Mouse (Mus musculus) midbrain, embryonic 13.5 days (tissue): ENCODE measurements around the gene Slk. TPM values are rescaled to one million over a fixed set of nuclear protein-coding genes. Genes with fewer than 3 reads are reported as not detected.

Experiments used
- ATAC-seq: fragments of 200-750 bp; cut with Nextera tagmentation; 2 replicates; pipeline ENCODE4 v1.8.0; 2017; ENCODE audit warnings: mild to moderate bottlenecking, moderate TSS enrichment, moderate library complexity
- H3K27ac ChIP-seq: fragments of 300-500 bp; sonication (generic); 2 replicates; pipeline ENCODE4 v1.5.1; 2015; ENCODE audit warnings: inconsistent platforms, mild to moderate bottlenecking, moderate library complexity
- H3K27me3 ChIP-seq: fragments of 300-500 bp; sonication (generic); 2 replicates; pipeline ENCODE4 v1.6.1; 2015; ENCODE audit warnings: mild to moderate bottlenecking, inconsistent platforms
- H3K36me3 ChIP-seq: fragments of 300-500 bp; sonication (generic); 2 replicates; pipeline ENCODE4 v1.6.1; 2015; ENCODE audit warnings: mild to moderate bottlenecking, inconsistent platforms
- H3K4me1 ChIP-seq: fragments of 300-500 bp; sonication (generic); replicated peaks from 2 replicates; pipeline ENCODE4 v1.6.1; 2015; ENCODE audit warnings: inconsistent platforms
- H3K4me2 ChIP-seq: fragments of 300-500 bp; sonication (generic); replicated peaks from 2 replicates; pipeline ENCODE4 v1.6.1; 2015; ENCODE audit warnings: moderate library complexity, mild to moderate bottlenecking, inconsistent platforms
- H3K4me3 ChIP-seq: fragments of 300-500 bp; sonication (generic); replicated peaks from 2 replicates; pipeline ENCODE4 v1.5.1; 2015; ENCODE audit warnings: mild to moderate bottlenecking, inconsistent platforms
- H3K9ac ChIP-seq: fragments of 300-500 bp; sonication (generic); replicated peaks from 2 replicates; pipeline ENCODE4 v1.6.1; 2015; ENCODE audit warnings: mild to moderate bottlenecking, inconsistent platforms
- H3K9me3 ChIP-seq: fragments of 300-500 bp; sonication (generic); 2 replicates; pipeline ENCODE4 v1.6.1; 2016; ENCODE audit warnings: mild to moderate bottlenecking, inconsistent platforms
- WGBS: fragments of 180-500 bp; shearing (Covaris S2); methylation state at CpG from one replicate; pipeline ENCODE4 v1.1.7; 2015; 5-methylcytosine and 5-hydroxymethylcytosine counted together
- polyA plus RNA-seq: library from polyadenylated mRNA; unstranded; fragments of >200 nt; fragmentation: Nextera tagmentation; extraction: Ambion mirVana; gene quantifications from 2 replicates; pipeline ENCODE4 v1.2.1, GENCODE M21; 2015

The Slk gene
- polyA plus RNA-seq, 1 experiment from 2014 or later: 6.5 TPM

DNA sequence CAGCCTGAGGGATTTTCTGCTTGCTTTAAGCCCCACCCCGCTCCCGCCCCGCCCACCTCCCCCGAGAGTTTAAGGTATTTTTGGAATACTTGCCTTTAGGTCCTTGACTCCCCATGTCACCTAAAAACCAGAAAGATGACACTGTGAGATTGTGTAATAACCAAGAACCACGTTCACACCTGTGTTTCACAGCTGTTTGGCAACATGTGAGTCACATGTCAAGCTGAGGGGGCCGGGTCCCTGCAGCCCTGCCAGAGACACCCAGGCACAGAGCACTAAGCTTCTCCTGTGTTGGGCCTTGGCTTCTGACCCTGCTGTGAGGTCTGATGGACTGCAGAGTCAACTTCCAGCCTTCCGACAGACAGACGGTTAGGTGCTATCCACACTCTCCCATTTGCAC is 88.1 kb downstream of the Slk start:
- Histone ChIP-seq H3K36me3 (no peaks in the 10 kb centered on the region), H3K27me3 (no peaks in the 10 kb centered on the region), H3K9ac (no peak overlapping the region), H3K27ac (no peak overlapping the region), H3K4me2 (no peak overlapping the region), H3K9me3 (no peaks in the 10 kb centered on the region), H3K4me1 (peaks cover 9% of the 10 kb centered on the region; the same call in 1 of the 2 replicates), H3K4me3 (no peak overlapping the region)
- no peak for ATAC-seq
- WGBS: 50% methylated on average over 8 of the region's 8 CpGs

DNA sequence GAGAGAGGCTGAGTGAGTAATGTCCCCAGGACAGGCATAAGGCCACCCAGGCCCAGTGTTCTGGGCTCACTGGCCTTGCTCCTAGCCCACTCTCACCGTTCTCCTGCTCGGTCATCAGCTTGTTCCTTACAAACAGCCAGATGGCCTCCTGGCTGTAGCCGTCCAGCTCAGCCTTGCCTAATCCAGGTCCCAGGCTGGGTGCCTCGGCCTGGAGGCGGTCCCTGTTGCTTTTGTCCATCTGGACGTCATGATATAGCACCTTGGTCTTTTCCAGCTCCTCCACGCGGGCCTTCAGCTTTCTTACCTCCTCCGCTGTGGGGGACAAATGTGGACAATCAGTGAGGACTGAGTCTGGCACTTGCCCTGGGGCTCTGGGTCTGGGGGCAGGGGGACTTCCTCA is 88.9 kb downstream of the Slk start:
- no peak overlapping the region for H3K4me3 ChIP-seq
- H3K27ac ChIP-seq: no peak overlapping the region
- H3K9me3 ChIP-seq: no peaks in the 10 kb centered on the region
- no peak overlapping the region for H3K4me2 ChIP-seq
- H3K9ac ChIP-seq: no peak overlapping the region
- peaks cover 9% of the 10 kb centered on the region; the same call in 1 of the 2 replicates for H3K4me1 ChIP-seq
- ATAC-seq: no peak
- H3K36me3 ChIP-seq: no peaks in the 10 kb centered on the region
- 75% methylated on average over 9 of the region's 9 CpGs for WGBS
- H3K27me3 ChIP-seq: no peaks in the 10 kb centered on the region

DNA sequence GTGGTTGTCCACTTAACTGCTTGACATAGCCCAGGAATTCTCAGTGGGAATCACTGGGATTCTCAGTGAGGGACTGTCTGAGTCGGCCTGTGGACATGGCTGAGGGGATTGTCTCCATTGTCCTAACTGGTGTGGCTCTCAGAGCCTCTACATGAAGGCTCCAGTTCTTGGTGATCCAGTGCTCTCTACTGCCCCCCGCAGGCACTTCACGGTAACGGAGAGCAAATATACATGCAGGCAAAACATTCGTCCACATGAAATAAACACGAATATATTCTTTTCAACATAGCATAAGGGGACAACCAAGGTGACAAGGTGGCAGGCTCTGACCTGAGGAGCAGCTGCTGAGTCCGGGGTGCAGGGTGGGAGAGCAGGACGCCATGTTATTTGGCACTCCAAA is 94.9 kb downstream of the Slk start:
- 33% methylated on average over 8 of the region's 8 CpGs for WGBS

DNA sequence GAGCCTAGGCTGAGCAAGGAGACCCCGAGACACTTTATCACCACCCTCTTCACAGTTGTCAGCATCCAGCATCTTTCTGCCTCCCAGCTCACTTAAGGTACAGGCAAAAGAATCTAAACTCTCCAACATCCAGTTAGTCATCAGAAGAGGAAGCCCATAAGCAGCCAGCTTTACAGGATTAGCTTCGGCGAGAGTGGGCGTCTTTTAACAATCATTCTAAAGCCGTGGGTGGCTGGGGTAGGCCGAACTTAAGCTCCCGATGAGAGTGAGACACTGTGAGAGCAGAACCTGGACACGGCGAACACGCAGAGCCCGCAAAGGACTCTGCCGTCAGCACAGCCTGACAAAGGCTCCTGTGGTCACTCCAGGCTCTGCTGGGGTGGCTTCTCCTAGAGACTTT is 99.2 kb downstream of the Slk start:
- Histone ChIP-seq H3K4me3 (no peak overlapping the region), H3K36me3 (no peaks in the 10 kb centered on the region), H3K27me3 (no peaks in the 10 kb centered on the region), H3K4me1 (no peaks in the 10 kb centered on the region), H3K9me3 (no peaks in the 10 kb centered on the region), H3K9ac (no peak overlapping the region), H3K4me2 (no peak overlapping the region), H3K27ac (no peak overlapping the region)
- WGBS: 57% methylated on average over 12 of the region's 12 CpGs
- no peak for ATAC-seq

More for the DNA sequence above, 94.9 kb downstream of the Slk start:
- Histone ChIP-seq H3K9ac (no peak overlapping the region), H3K27ac (no peak overlapping the region), H3K4me3 (no peak overlapping the region), H3K27me3 (no peaks in the 10 kb centered on the region), H3K4me1 (no peaks in the 10 kb centered on the region), H3K4me2 (no peak overlapping the region), H3K36me3 (no peaks in the 10 kb centered on the region), H3K9me3 (no peaks in the 10 kb centered on the region)
- ATAC-seq: no peak

DNA sequence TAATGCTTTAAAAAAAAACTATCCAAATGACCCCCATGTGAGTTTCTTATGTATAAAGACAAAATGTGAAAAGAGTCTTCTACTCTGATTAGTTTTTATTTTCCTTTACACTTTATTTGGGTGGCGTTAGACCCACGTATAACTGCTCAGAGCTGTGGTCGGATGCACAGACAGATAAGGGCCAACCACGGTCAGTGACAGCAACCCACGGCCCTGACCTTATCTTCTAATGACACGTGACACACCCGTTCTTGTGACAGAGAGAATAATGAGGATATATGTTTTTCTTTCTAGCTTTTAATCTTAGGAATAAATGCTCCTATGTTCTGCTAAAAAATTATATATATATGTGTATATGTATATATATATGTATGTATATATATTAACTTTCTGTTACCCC is 110.1 kb downstream of the Slk start:
- H3K4me2 ChIP-seq: no peak overlapping the region
- no peak for ATAC-seq
- no peak overlapping the region for H3K9ac ChIP-seq
- 91% methylated on average over 7 of the region's 7 CpGs for WGBS
- no peaks in the 10 kb centered on the region for H3K9me3 ChIP-seq
- H3K36me3 ChIP-seq: no peaks in the 10 kb centered on the region
- H3K4me3 ChIP-seq: no peak overlapping the region
- H3K27me3 ChIP-seq: no peaks in the 10 kb centered on the region; the same call in 1 of the 2 replicates
- peaks cover 10% of the 10 kb centered on the region; the same call in 1 of the 2 replicates for H3K4me1 ChIP-seq
- no peak overlapping the region for H3K27ac ChIP-seq

DNA sequence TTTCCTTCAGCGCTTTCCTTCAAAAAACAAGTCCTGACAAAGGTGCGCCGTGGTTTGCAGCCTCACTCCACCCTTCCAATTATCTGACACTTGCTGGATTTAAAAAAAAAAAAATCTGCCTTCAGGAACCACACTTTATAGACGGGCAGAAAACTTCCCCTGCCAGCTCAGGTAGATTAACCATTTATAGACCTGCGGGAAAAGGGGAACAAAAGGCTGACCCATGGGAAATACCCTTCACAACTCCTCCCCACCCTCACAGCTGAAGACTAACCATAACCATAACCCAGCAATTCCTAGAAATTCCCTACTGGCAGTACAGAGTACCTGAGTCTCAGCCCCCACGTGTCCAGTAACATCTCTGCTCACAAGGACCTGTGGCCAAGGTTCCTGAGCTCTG is 112.5 kb downstream of the Slk start, which contains the start of gene Col17a1:
Col17a1 (minus strand) TSS at position 101 of the 400 bp plus-strand sequence.
- no peaks in the 10 kb centered on the region for H3K27me3 ChIP-seq
- WGBS: 80% methylated on average over 6 of the region's 6 CpGs
- H3K4me1 ChIP-seq: no peaks in the 10 kb centered on the region; the same call in 1 of the 2 replicates
- ATAC-seq: no peak
- H3K9me3 ChIP-seq: no peaks in the 10 kb centered on the region
- H3K27ac ChIP-seq: no peak within 1 kb of the TSS
- no peak within 1 kb of the TSS for H3K9ac ChIP-seq
- no peak within 1 kb of the TSS for H3K4me3 ChIP-seq
- no peaks in the 10 kb centered on the region for H3K36me3 ChIP-seq
- H3K4me2 ChIP-seq: no peak within 1 kb of the TSS

Other genes with a start within 250 kb of the Slk start
- 2.0 and 2.2 TPM in 2 replicates for gene Sh3pxd2a, start 115.3 kb upstream of the Slk start, polyA plus RNA-seq
- 30.2 and 36.3 TPM in 2 replicates for gene Stn1, start 42.2 kb upstream of the Slk start, polyA plus RNA-seq
- gene Col17a1, start 112.4 kb downstream of the Slk start, polyA plus RNA-seq: 0.12 and 0.13 TPM in 2 replicates
- 185 and 189 TPM in 2 replicates for gene Sfr1, start 152.0 kb downstream of the Slk start, polyA plus RNA-seq